Mouse (Mus musculus) urinary bladder, adult 18-20 months (tissue): Measurements from ENCODE around the gene Usp30.

ENCODE experiments used
- DNase-seq, 2 experiments: peaks; one replicate each; pipeline ENCODE4 v3.0.0; 2022; ENCODE audit warnings: low spot score in 2 of 2, mixed read lengths in 2 of 2

Gene Usp30

DNA sequence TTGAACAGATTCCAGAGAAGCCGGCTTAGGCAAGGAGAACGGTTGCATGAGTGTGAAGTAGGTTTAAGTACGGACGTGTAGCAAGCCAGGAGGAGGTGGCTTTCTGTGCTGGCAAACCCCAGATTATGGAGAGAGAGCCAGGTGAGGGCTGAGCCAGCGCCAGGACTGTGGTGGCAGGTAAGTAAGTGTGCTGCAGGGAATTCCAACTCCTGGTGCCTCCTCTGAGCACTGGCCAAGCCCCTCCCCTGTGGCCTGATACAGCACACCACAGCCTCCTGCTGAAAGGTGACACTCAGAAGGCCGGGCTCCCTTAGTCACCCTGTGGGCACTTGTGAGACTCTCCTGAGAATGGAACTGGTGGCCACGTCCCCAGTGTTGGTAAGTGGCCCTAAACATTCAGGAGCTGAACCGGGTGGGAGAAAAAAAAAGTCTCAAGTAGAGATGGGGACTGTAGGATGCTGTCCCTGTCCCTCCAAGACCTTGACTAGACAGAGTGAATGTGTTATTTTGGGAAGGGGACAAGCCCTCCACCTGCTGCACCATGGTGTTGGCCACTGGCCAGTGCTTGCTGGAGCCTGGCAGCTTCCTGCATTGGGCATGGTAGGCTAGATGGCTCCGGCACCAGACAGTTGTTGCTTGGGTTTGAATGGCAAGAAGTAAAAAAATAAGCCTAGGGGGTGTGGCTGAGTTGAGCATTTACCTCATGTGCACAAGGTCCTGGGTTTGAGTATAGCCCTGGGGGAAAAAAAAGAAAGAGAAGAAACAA lies 90.1 kb downstream of the Usp30 start:
- no peak for DNase-seq

DNA sequence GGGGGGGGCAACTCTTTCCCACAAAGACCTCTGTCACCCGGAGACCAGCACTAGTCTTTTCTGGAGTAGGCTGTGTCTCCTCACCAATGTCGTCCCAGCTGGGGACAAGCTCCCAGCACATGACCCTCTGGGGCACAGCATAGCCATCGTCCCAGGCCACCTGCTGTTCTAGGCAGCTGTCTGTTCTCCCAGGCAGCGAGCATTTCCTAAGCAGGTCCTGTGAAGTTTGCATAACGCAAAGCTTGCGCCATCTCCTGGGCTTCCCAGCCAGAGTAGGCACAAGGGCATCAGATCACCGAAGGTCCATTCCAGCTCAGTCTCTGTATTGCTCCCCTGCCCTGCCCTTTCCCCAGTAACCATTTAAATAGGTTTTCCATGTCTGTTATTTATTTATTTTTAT lies 92.0 kb downstream of the Usp30 start:
- no peak for DNase-seq

DNA sequence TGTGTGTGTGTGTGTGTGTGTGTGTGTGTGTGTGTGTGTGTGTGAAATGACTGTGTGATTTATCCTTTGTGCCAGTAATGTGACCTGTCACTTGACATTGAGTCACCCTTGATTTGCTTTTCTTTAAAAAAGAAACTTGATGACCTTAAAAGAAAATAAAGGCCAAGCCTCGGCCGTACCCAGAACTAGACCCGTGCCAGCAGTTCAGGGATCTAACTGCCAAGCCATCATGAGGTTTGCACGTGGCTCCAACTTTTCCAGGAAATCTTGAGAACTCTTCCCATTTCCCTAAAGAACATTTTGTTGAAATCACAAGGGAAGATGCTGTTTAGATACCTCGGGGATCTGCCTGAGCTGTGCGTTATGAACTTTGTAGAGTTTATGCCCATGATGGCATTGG lies 96.2 kb downstream of the Usp30 start:
- no peak for DNase-seq

DNA sequence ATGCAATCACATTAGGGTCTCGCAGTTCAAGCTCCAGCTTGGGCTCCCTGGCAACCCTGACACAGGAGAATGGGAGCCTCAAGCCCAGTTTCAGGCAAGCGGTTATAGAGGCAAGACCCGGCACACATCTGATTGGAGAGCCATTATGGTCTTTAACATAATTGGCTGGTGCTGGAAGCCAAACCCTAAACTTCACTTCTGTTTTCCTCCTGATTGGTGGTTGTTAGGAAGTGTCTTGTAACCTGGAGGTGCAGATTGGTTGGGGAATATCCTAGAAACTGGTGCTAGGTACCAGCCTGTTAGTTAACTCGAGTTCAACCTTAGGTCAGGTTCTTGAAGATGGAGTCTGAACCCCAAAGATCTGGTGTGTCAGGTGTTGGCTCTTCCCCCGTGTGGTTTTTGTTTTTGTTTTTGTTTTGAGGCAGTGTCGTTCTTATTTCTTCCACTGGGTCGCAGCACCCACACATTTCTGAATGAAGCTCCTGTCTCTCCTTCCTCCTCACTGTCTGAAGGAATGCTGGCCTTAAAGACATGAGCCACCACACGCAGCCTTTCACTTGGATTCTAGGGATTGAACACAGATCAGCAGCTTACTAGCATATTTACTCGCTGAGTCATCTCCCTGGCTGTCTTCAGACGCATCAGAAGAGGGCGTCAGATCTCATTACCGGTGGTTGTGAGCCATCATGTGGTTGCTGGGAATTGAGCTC lies 97.0 kb downstream of the Usp30 start:
- no peak for DNase-seq

DNA sequence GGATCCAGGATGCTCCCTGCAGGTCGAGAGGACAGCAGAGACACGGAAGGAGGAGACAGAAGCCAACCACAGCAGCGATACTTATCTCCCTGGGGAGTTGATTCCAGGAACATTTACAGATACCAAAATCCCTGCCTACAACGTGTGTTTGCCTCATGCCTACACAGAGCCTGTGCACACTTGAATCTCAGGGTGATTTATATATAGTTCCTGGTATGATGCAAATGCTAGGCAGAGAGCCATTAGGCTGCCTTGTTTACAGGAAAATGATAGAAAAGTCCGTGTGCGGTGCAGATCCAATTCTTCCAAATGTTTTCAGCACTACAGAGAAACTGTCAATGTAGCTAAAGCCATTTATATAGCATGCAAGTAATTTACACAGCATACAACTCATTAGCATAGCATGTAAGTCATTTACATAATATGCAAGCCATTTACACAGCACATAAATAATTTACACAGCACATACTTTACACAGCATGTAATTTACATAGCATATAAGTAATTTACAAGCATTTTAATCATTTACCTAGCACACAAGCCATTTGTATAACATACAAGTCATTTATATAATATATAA lies 97.9 kb downstream of the Usp30 start:
- no peak for DNase-seq

DNA sequence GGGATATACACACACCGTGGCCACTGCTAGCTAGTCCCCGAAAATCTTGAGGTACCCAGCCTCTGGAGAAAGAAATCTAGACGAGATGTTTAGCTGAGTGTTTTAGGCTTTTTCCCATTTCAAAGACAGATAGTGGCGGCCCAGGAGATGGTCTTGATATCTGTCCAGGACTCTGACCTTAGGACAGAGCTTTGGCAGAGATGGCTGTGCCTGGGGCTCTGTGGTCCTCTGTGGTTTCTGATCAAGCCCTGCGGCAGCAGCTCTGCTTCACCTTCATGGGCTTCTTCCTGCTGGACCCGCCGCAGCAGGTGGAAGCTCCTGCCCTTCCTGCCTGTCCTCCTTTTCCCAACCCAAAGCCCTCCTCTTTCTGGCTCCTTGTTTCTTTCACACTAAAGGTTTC lies 105.1 kb downstream of the Usp30 start:
- DNase-seq, result no peak

DNA sequence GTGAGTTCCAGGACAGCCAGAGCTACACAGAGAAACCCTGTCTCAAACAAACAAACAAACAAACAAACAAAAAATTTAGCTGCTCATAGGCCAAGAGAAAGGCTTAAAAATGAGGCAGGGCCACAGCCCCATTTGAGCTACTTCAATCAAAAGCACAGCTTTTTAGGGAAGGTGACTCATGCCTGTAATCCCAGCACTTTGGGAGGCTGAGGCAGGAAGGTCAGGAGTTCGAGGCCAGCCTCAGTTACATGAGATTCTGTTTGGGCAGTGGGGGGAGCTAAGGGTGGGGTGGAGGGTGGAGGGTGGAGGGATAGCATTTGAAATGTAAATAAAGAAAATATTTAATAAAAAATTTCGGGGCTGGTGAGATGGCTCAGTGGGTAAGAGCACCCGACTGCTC lies 107.7 kb downstream of the Usp30 start:
- DNase-seq, result no peak

DNA sequence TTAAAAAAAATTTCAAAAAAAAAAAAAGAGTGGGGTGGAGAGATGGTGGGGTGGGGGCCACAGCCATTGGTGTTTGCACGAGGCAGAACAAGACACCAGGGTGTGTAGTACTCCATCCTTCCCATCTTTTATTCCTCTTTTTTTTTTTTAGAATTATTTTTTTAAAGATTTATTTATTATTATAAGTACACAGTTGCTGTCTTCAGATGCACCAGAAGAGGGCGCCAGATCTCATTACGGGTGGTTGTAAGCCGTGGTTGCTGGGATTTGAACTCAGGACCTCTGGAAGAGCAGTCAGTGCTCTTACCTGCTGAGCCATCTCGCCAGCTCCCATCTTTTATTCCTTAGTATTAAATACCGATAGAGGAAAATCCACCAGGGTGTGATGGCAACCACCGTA lies 108.2 kb downstream of the Usp30 start:
- DNase-seq, result no peak

DNA sequence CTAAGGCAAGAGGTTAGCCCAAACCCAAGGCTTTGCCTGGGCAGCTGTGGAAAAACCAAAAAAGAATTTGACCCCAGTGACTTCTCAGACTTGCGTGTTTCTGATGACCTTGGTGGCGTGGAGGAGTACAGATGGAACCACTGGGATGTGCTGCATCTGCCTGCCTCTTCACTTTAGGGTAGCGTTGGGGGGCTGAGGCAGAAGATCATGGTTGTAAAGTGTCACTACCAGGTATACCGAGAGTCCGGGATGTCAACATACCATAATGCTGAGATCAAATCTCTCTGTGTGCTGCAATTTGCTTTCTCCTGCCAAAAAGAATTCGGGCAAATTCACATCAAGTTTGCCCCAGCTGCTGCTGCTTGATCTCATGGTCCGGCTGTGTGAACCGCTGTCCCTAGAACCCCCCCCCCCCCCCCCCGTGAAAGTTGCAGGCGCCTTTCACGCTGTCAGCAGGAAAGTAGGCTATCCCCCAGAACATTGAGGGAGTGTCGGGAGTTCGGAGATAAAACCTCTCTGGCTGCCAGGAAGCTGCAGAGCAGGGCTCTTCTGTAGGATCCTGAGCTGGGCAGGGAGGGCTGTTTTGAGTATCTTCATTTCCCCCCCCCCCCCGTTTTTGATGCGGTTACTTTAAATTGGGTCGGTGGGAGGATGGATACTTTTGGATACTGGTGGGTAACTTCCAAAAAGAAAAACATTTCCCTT lies 108.8 kb downstream of the Usp30 start:
- no peak for DNase-seq
